Mouse (Mus musculus): ENCODE data around the gene Aldoart2.
"Not testable (repeated sequence)": the region's sequence is repeated elsewhere in the genome, so short reads cannot be mapped to it uniquely, and the experiment has no call there.

The Aldoart2 gene

DNA sequence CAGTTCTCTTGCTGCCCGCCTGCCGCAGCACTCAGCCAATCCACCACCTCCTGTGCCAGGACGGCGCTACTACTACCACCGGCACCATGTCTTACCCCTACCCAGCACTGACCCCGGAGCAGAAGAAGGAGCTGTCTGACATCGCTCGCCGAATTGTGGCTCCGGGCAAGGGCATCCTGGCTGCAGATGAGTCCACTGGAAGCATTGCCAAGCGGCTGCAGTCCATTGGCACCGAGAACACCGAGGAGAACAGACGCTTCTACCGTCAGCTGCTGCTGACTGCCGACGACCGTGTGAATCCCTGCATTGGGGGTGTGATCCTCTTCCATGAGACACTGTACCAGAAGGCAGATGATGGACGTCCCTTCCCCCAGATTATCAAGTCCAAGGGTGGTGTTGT is at the start of gene Aldoart2:
Gene Aldoart2, plus strand, starts transcription at position 34 of the 400 bp plus-strand sequence.
- ATAC-seq (ENCODE audit: insufficient number of reproducible peaks, low FRiP score, low TSS enrichment) = no peak

DNA sequence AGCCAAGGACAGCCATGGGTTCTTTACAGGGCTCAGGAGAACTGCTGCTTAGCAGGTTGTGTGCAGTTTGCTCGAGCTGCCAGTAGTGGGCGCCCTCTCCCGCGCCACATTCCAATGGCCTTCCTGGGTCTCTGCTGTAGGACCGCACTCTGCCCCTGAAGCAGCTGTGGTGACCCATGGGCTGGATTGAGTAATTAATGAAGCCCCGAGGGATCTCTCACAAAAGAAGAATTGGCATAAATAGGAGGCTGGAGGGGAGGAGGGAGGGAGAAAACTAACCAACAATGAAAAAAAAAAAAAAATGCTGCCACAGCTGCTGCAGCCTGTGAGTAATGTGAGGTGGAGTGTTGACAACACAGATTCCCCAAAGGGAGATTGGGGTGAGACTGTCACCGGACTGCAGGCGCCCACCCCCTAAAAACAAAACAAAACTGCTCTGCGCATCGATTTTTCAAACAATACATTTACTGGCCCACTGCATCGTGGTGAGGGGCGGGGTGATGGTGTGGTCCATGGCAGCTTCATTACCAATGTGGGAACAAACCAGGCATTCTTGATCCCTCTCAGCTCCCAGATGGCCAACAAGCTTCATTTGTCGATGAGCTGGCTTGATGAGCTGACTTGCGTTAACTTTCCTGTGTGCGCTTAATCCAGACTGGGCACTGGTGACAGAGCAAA is 46.8 kb upstream of the Aldoart2 start:
- no peak for ATAC-seq (ENCODE audit: insufficient number of reproducible peaks, low FRiP score, low TSS enrichment)

DNA sequence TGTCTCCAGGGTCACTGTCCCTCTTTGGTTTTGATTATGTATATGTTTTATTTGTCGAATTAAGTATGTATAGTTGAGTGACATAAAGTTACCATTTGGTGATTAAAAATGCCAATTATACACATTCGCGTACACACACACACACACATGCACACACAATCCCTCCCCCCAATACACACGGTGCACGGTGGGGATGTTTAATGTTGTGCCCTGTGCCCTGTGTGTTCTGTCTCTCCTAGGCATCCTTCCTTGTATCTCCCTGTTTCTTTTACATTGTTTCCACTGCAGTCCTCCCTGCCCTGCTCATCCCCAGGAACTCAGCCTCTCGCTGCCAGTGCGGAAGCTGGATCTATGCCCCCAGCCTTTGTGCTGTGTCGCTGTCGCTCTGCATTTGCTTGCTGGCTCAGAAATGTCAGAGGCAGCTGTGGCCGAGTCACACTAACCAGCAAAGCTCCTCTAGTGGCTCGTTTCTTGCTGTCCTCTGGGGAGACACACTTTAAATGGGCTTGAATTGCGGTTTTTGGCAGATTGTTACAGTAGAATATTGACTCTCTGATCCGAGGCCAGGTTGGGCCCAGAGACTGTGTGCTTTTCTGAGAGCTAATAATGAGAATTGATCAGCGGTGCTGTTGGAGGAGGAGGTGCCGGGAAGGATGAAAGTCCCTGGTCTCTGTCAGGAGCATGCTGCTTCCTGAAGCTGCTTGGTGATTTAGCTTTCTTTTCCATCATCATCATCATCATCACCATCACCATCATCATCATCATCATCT is 37.9 kb upstream of the Aldoart2 start:
- ATAC-seq (ENCODE audit: insufficient number of reproducible peaks, low FRiP score, low TSS enrichment) = no peak

DNA sequence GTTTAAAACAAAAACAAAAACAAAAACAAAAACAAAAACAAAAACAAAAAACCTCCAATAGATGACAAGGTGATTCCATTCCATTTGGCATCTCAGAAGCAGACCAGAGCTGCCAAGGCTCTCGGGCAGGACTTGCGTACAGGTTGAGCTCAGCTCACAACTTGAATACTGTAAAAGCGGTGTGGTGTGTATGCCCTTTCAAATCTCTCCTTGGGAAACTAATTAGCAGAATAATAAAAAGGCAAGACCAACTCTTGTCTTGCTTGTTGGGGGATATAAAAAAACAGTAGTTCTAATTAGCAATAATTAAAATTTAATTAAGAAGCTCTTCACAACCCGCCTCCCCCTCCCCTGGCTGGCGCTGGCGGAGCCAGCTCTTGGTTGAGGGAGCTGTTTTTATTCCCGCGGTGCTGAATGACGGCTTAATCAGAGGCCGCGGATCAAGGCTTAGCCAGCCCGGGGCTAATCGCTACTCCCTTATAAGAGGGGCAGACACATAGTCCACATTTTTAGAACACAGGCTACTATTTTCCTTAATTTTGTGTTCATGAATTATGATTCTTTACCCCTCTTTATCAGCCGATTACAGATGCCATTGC is 28.4 kb upstream of the Aldoart2 start:
- ATAC-seq (ENCODE audit: insufficient number of reproducible peaks, low FRiP score, low TSS enrichment) = no peak

DNA sequence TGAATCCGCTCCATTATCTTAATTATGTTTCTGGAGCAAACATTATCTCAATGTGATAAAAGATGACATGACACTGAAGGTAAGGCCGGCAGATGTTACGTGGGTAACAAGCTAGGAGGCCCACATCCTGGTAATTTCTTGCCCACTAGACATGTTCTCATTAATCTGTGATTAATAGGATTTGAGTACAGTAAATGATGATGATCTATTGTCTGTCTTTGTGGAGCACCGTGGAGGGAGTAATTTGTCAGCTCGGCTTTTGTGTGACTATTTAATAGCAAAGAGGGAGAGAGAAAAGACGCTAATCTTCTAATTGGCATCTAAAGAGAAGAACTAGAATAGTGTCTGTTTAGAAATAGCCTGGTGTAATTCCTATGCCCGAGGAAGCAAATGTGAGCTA is 27.3 kb upstream of the Aldoart2 start:
- ATAC-seq (ENCODE audit: insufficient number of reproducible peaks, low FRiP score, low TSS enrichment) = no peak

DNA sequence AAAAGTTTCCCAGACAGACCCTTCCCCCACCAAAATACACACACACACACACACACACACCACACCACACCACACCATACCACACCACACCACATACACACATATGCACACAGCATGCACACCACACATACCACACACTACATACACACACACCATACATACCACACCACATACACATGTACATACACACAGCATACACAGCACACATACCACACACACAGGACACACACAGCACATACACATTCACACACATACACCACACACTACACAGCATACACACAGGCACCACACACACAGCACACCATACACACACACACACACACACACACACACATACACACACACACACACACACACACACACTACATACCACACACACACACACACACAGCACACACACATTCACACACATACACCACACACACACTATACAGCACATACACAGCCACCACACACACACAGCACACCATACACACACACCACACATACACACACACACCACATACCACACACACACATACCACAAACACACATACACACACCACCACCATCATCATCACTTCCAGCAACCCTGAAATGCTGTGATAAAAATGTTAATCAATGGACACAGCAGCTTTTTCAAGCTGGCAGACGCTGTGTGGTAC is 26.6 kb upstream of the Aldoart2 start:
- ATAC-seq (ENCODE audit: insufficient number of reproducible peaks, low FRiP score, low TSS enrichment) = 0 out of 2 replicates have a peak, but pooled peaks have one; percentile 64

DNA sequence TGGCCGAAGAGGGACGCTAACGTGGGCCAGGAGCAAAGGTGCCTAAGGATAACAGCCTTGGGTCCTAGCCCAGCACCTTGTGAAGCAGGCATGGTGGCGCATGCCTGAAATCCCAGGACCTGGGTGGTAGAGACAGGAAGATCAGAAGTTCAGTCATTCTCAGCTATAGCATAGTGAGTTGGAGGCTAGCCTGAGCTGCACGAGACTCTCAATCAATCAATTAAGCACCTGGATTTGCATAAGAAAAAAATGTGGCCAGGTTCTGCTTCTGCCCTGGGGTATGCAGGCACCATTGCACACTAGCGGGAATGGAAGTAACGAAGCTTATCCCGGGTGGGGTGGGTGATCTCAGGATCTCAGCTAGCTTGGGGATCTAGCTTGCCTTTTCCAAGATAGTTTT is 25.9 kb upstream of the Aldoart2 start:
- ATAC-seq (ENCODE audit: insufficient number of reproducible peaks, low FRiP score, low TSS enrichment) = no peak

DNA sequence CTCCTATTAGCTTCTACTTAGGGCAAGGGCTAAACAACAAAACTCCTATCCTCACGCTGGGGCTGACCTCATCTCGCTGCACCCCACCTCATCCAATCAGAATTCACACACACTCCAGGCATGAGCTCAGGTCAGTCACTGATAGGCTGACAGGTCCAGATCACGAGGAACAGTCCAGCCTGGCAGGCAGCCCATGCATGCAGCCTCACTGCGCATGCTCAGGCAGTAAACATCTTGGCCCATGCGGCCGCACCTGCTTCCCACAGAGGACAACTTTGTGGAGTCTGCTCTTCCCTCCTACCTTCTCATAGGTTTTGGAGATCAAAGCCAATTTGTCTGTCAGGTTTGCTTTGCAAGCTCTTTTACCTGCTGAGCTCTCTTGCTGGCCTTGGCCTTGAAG is 10.1 kb upstream of the Aldoart2 start:
- ATAC-seq (ENCODE audit: insufficient number of reproducible peaks, low FRiP score, low TSS enrichment) = not testable (repeated sequence)

DNA sequence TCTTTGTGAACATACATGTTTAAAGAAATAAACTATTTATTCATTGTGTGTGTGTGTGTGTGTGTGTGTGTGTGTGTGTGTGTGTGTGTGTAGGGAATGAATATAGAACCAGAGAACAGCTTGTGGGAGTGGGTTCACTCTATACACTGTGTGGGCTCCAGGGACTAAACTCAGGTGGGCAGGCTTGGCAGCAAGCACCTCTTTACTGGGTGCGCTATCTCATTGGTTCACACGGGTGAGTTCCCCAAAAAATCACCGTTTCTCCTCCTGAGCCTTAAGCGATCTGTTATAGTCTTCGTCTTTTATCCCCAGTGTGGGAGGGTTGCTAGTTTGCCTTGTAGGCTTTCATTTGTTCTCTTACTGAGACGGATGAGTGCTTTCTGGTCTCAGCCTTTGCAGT is 7.2 kb upstream of the Aldoart2 start:
- ATAC-seq (ENCODE audit: insufficient number of reproducible peaks, low FRiP score, low TSS enrichment) = no peak

DNA sequence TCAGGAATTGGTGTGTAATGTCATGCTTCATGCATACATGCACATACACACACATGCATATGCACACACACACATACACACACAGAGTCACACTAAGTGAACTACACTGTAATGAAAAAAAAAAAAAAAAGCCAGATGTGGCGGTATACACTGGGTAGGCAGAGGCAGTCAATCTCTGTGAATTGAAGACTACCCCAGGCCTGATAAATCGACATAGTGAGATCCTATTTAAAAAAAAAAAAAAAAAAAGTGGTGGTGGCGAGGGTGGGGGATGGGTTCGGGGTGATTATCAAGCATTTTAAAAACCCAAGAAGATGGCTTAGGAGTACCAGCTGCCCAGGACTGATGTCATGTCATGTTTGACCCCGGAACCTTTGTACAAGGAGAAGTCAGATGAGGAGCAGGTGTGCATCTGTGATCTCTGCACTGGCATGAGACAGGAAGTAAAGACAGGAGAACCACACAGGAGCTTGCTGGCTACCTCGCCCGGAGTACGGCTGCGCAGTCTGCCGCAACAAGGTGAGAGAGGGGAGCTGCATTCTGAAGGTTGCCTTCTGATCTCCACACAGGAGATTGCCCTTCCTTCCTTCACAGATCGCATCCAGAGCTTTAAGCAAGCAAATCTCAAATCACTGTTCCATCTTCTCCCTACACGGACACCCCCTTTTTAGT is 5.7 kb upstream of the Aldoart2 start:
- no peak for ATAC-seq (ENCODE audit: insufficient number of reproducible peaks, low FRiP score, low TSS enrichment)

DNA sequence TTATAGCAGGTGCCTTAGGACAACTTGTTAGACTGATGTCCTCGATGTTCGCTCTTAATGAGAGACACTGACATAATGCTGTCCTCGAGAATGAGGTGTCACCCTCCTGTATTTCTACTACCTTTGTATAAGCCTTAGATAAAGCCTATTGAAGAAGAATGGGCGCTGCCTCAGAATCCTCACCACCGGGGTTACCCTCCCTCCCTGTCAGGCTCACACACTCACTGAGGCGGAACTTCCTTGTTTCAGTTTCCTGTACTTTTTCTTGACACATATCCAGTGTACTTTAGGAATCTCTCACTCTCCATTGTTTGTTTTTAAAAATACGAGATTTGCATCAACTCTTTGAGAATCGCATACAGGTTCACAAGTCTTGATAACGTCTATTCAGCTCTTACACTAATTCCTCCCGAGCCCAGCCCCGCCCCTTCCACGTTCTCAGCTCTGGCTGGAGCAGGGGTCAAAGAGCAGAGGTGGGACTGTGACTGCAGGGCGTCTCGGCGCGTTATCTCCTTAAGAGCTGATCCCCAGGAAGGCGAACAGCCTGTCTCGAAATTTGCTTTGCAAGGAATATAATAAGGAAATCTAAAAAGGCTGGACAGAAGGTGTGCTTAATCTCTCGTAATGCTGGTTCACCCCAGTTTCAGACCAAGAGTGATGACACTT is 4.9 kb upstream of the Aldoart2 start:
- no peak for ATAC-seq (ENCODE audit: insufficient number of reproducible peaks, low FRiP score, low TSS enrichment)

DNA sequence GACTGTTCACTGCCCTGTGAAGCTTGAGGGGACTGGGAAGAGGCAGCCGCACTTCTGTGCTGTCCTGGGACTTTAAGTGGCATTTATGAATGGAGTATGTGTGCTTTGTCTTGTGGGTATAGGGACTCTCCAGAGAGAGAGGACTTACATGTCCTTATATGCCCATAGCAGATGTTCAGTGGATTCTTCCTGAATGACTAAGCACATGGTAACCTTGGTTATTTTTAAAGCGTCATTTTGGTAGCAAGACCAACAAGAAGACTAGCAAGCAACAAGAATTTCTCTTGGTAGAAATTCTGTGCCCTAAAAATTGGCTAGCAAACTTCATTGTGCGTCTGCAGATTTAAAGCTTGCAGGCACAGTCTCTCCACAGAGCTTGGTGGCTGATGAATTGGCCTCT is 1.3 kb upstream of the Aldoart2 start:
- no peak for ATAC-seq (ENCODE audit: insufficient number of reproducible peaks, low FRiP score, low TSS enrichment)

DNA sequence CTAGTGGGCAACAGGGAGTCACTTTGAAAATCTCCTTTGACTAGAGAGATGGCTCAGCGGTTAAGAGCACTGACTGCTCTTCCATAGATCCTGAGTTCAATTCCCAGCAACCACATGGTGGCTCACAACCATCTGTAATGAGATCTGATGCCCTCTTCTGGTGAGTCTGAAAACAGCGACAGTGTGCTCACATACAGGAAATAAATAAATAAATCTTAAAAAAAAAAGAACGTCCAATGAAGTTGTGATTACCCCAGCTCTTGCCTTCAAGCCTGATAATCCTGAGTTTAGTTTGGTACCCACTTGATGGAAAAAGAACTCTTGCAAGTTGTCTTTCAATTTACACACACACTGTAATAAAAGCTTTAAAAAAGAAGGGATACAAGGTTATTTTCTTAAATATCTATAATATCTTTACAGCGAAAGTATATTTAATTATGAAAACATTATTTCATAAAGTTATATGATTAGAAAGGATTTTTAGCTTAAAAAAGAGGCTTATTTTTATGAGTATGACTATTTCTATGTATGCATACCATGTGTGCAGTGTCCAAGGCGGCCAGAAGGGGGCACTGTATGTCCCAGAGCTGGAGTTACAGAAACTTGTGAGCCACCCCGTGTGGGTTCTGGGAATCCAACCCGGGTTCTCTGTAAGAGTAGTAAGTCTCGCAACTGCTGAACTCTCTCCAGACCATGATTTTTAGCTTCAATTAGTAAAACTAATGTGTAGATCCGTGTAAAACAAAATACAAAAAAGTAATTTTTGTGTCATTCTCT is 664 bp upstream of the Aldoart2 start:
- no peak for ATAC-seq (ENCODE audit: insufficient number of reproducible peaks, low FRiP score, low TSS enrichment)

DNA sequence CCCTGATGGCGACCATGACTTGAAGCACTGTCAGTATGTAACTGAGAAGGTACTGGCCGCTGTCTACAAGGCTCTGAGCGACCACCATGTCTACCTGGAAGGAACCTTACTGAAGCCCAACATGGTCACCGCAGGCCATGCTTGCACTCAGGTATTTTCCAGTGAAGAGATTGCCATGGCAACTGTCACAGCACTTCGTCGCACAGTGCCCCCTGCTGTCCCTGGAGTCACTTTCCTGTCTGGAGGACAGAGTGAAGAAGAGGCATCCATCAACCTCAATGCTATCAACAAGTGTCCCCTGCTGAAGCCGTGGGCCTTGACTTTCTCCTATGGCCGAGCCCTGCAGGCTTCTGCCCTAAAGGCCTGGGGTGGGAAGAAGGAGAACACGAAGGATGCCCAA is 828 bp downstream of the Aldoart2 start:
- ATAC-seq (ENCODE audit: insufficient number of reproducible peaks, low FRiP score, low TSS enrichment) = no peak; the same call in 1 of the 2 replicates

DNA sequence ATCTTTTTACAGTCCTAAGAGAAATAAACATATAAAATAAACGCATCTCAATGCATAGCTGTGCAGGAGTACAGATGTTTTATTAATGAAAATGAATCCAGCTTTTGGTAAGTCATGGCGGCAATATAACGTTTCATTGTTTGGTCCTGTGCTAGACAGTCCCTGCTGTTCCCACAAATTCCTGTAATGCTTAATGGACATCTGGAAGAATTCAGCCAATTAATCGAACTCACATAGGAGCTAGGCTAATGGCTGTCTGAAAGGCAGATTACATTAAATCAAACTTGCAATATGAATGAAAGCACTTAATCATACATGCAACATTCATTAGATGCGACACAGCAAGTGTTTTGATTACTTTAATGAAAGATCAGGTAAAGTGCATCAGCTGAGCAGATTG is 1.8 kb downstream of the Aldoart2 start:
- no peak for ATAC-seq (ENCODE audit: insufficient number of reproducible peaks, low FRiP score, low TSS enrichment)

DNA sequence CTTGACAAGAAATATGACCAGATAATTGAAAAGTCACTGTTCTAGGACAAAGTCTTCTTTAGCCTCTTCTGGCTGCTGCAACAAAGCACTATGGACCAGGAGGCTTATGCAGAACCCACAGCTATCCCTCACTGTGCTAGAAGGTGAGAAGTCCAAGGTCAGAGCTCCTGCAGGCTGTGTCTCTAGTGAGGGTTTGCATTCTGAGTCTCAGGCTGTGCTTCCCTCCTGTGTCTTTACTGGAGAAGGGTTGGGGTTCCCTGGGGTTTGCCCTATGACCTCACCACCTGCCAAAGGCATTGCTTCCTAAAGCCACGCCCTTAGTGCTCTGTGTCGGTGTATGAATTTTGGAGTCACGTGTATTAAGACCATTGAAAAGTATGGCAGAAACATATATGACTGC is 3.4 kb downstream of the Aldoart2 start:
- ATAC-seq (ENCODE audit: insufficient number of reproducible peaks, low FRiP score, low TSS enrichment) = no peak

DNA sequence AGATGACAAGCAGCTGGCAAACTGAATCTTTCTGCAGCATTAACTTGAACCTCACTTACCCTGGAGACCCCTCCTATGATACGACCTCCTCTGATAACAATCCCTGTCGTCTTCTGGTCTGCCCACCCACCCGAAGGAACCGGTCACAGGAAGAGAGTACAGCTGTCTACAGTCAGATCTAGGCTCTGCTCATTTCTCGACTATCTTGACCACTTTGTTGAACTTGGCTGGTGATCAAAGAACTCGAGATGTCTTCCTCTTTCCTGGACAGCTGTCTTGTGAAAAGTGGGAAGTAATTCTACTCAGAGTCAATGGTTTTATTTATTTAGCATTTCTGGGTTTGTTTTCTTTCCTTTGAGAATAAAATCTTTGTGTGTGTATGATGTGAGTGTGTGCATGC is 4.6 kb downstream of the Aldoart2 start:
- no peak for ATAC-seq (ENCODE audit: insufficient number of reproducible peaks, low FRiP score, low TSS enrichment)

DNA sequence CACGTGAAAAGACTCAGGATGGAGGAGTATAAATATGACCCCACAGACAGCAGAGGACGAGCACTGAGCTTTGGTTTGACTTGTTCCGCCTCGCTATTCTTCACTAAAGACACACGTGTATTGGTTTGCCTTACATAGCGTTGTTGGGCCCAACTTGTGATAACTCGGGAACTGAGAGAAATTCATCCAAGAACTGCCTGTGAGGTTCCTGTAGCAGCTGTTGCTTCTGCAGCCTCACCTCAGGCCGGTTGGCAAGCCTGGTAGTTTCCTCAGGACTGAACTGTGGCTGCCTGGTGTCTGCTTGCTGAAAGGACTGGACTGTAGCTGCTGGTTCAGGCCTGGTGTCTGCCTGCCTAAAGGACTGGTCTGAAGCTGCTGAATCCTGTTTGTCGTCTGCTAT is 5.6 kb downstream of the Aldoart2 start:
- no peak for ATAC-seq (ENCODE audit: insufficient number of reproducible peaks, low FRiP score, low TSS enrichment)

DNA sequence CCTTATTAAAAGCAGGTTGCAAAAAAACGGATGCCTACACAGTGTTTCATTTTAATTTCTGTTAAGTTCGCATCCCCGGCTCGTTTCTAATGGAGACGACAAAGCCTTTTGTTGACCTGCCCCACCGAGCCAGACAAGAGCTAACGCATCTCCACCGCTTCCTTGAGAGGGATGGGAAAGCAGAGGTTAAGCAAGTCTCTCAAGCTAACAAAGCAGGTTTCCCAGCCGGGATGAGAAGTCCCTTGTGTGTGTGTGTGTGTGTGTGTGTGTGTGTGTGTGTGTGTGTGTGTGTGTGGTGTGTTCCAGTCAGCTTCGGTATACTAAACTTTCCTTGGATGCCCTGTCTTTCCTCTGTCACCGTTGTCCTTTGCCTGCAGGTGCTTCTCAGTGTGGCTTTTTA is 6.1 kb downstream of the Aldoart2 start:
- no peak for ATAC-seq (ENCODE audit: insufficient number of reproducible peaks, low FRiP score, low TSS enrichment)
